Mouse (Mus musculus) embryonic fibroblast, embryonic 13.5 days (primary cell): ENCODE results near the gene Ssx2ip. TPM values are rescaled to one million over a fixed set of nuclear protein-coding genes. Genes with fewer than 3 reads are reported as not detected.
"Not testable (repeated sequence)": the region's sequence is repeated elsewhere in the genome, so short reads cannot be mapped to it uniquely, and the experiment has no call there.

Experiments used
- H3K27ac ChIP-seq: 2 replicates; pipeline ENCODE4 v1.5.1; 2012; ENCODE audit warnings: low read length, control low read depth, inconsistent platforms; ENCODE audit not compliant: insufficient read depth
- H3K4me1 ChIP-seq: 2 replicates; pipeline ENCODE4 v1.6.1; 2011; ENCODE audit warnings: low read length; ENCODE audit not compliant: control insufficient read depth, insufficient read depth
- H3K4me3 ChIP-seq: 2 replicates; pipeline ENCODE4 v1.5.1; 2011; ENCODE audit warnings: mild to moderate bottlenecking, control low read depth, low read length; ENCODE audit not compliant: insufficient read depth
- CTCF ChIP-seq: IDR thresholded peaks from 2 replicates; pipeline ENCODE4 v1.5.1; 2011; ENCODE audit warnings: mild to moderate bottlenecking, control low read depth, low read length, moderate library complexity, borderline replicate concordance; ENCODE audit not compliant: insufficient read depth
- POLR2A ChIP-seq: IDR thresholded peaks from 2 replicates; pipeline ENCODE4 v1.6.1; 2011; ENCODE audit warnings: low read depth, mild to moderate bottlenecking, control low read depth, low read length, moderate library complexity
- polyA plus RNA-seq: library from polyadenylated mRNA; stranded (reverse); fragments of >200 nt; gene quantifications from 2 replicates; pipeline ENCODE4 v1.2.4, GENCODE M21; 2011; ENCODE audit warnings: low read depth; ENCODE audit not compliant: missing spikeins, insufficient read length

Ssx2ip gene
- polyA plus RNA-seq, 1 experiment: 10.1 TPM

DNA sequence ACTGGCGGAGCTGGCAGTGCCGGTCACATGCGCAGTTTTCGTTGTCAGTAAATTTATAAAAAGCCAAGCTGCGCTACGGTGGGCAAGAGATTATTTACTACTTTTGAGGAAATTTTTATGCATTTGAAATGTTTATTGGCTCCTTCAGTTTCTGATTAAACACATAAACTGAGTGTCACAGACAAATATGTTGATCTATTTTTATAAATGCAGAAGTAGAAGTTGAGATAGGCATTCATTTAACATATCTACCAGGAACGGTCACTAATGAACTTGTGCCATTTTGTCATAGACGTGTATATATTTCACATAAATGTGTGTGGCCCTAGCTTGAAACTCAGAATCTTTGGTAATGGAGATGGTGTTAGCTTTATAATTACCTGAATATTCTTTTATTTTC, 13.4 kb downstream of the Ssx2ip start:
- TF ChIP-seq POLR2A: no peak
- TF ChIP-seq CTCF: no peak
- Histone ChIP-seq H3K4me3 (no peak overlapping the region), H3K27ac (no peak overlapping the region), H3K4me1 (peaks cover 4% of the 10 kb centered on the region; the same call in 1 of the 2 replicates)

DNA sequence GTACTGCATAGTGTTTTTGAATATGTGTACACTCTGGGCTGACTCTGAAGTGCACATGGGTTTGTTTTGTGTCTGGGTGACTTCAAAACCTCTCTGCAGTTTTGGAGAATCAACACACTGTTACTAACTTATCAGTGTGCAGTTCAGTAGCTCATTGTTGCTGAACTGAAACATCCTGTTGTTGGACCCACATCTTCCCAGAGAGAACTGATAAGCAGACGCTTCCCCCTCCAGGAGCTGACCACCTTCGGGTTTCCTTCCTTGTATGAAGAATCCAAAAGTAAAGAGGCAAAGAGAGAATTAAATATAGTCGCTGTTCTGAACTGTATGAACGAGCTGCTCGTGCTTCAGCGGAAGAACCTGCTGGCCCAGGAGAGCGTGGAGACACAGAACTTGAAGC, 14.5 kb downstream of the Ssx2ip start:
- no peaks in the 10 kb centered on the region for H3K4me1 ChIP-seq
- TF ChIP-seq POLR2A (no peak), CTCF (no peak)
- no peak overlapping the region for H3K27ac ChIP-seq
- no peak overlapping the region for H3K4me3 ChIP-seq

- Histone ChIP-seq H3K4me3 (no peak overlapping the region), H3K27ac (no peak overlapping the region), H3K4me1 (no peaks in the 10 kb centered on the region)
- no peak for TF ChIP-seq POLR2A
- no peak for TF ChIP-seq CTCF
Measured at GRCm38 (mm10) chr3:146419534-146419933, 15.1 kb downstream of the Ssx2ip start.

DNA sequence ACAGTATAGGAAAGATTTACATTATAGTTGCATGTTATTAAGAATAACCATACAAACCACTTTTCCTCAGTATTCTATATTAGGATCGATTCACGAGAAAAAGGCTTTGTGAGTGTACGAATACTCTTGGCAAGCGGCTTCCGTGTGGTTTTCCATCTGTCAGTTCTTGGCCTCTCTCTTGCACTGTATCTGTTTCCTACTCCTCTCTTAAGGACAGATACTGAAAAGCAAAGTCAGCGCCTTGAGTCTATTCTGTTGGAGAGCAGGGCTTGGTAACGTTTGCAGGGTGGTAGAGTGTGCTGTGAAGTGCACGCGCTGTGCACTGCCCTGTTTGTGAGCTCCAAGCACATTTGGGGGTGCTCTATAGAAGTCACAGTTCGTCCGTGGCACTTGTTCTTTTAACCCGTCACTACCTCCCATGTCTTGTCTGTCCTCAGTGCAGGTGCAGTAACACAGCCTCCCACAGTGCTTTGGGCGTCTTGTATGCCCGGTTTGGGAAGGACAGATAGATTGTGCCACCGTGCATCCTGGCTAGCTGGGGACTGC, 15.6 kb downstream of the Ssx2ip start:
- Histone ChIP-seq H3K4me1 (no peaks in the 10 kb centered on the region), H3K27ac (no peak overlapping the region), H3K4me3 (no peak overlapping the region)
- TF ChIP-seq CTCF (no peak), POLR2A (no peak)

- Histone ChIP-seq H3K4me1 (no peaks in the 10 kb centered on the region), H3K27ac (no peak overlapping the region), H3K4me3 (no peak overlapping the region)
- TF ChIP-seq POLR2A (no peak), CTCF (no peak)
Measured at GRCm38 (mm10) chr3:146421787-146422186, 17.3 kb downstream of the Ssx2ip start.

- Histone ChIP-seq H3K27ac (no peak overlapping the region), H3K4me1 (no peaks in the 10 kb centered on the region), H3K4me3 (no peak overlapping the region)
- TF ChIP-seq POLR2A (no peak), CTCF (peak; percentile 29; the same call in 1 of the 2 replicates)
Measured at GRCm38 (mm10) chr3:146423710-146424109, 19.3 kb downstream of the Ssx2ip start.

DNA sequence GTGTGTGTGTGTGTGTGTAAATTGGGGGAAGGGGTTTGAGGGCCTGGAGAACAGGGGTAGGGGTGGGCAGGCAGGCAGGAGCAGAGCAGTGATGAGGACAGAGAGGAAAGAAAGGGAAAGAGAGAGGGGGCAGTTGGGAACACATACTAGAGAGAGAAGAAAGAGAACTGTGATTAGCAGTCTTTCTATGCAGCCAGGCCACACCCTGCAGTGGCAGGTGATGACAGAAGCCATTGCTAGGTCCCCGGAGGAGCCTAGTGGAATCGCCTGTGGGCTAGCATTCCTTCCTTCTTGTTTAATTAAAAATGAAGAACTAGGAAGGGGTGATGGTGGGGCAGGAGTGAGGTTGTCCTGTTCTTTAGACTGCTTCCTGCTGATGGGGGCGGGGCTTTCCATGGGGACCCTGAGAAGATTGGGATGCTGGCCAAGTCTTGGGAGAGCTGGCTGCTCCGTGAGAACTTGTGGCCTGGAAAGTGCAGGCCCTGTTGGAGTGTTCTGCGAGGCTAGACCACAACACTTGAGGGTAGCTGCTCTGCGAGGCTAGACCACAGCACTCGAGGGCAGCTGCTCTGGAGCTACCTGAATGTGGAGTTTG, 20.0 kb downstream of the Ssx2ip start:
- TF ChIP-seq CTCF: no peak
- TF ChIP-seq POLR2A: no peak
- H3K27ac ChIP-seq: no peak overlapping the region
- H3K4me3 ChIP-seq: no peak overlapping the region
- H3K4me1 ChIP-seq: no peaks in the 10 kb centered on the region

GRCm38 (mm10) chr3:146425902-146426301, 21.5 kb downstream of the Ssx2ip start:
- no peak for TF ChIP-seq CTCF
- no peak for TF ChIP-seq POLR2A
- no peak overlapping the region for H3K27ac ChIP-seq
- no peaks in the 10 kb centered on the region for H3K4me1 ChIP-seq
- no peak overlapping the region for H3K4me3 ChIP-seq

GRCm38 (mm10) chr3:146426489-146426888, 22.0 kb downstream of the Ssx2ip start:
- Histone ChIP-seq H3K4me1 (no peaks in the 10 kb centered on the region), H3K27ac (no peak overlapping the region), H3K4me3 (no peak overlapping the region)
- TF ChIP-seq POLR2A (no peak), CTCF (no peak)

GRCm38 (mm10) chr3:146433063-146433462, 28.6 kb downstream of the Ssx2ip start:
- not testable (repeated sequence) for H3K27ac ChIP-seq, H3K4me1 ChIP-seq, H3K4me3 ChIP-seq

- H3K4me3 ChIP-seq: no peak overlapping the region
Measured at GRCm38 (mm10) chr3:146433681-146434350, 29.4 kb downstream of the Ssx2ip start.

More at GRCm38 (mm10) chr3:146433681-146434350, 29.4 kb downstream of the Ssx2ip start:
- no peaks in the 10 kb centered on the region for H3K4me1 ChIP-seq
- H3K27ac ChIP-seq: no peak overlapping the region
- TF ChIP-seq CTCF (no peak), POLR2A (no peak)
